Mouse (Mus musculus): ENCODE data around the gene Ptprj. TPM values are rescaled to one million over a fixed set of nuclear protein-coding genes. Genes with fewer than 3 reads are reported as not detected.

The Ptprj gene
- polyA plus RNA-seq, 1 experiment from 2014 or later, result 4.2 TPM

DNA sequence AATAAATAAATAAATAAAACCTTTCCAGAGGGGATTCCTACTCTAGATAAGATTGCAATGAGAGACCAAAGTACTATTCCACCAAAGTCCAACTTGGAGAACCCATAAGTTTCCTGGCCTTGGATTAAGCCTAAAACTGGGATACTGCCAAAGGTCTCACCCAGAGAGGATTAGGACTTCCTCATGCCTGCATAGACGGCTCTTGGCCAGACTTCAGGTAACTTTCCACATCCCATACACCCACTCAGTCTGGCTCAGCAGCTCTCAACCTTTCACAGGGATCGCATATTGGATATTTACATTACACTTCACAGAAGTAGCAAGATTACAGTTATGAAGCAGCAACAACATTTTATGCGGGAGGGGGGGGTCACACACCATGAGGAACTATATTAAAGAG lies 82.9 kb downstream of the Ptprj start:
- peak; percentile 83 for DNase-seq (ENCODE audit: low spot score)

DNA sequence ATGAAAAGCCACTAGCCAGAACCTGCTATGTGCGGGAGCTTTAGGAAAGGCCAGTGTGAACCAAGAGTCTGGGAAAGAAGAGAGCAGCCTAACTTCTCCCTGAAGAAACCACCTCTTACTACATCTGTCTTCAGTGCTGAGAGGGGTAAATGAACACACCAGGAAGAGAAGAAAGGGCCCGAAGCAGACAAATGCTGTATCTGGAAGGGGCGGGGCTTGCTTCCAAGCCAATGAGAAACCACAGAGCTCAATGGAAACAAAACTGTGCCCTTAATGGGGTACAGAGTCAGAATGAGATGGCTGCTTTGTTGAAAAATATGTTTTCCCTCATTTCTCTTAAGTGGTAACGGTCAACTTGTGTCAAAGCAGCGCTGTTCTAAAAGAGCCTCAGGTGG lies 83.8 kb downstream of the Ptprj start:
- Histone ChIP-seq H3K4me3 (ENCODE audit: low read depth, low read length) (no peak overlapping the region), H3K9me3 (ENCODE audit: low read length) (no peaks in the 10 kb centered on the region), H3K9ac (replicated peaks; ENCODE audit: low read depth) (no peak overlapping the region), H3K4me2 (replicated peaks; ENCODE audit: low read depth, low read length) (no peak overlapping the region), H3K27ac (ENCODE audit: low read length) (no peak overlapping the region), H3K36me3 (ENCODE audit: insufficient read depth, low read length) (no peaks in the 10 kb centered on the region), H3K4me1 (ENCODE audit: insufficient read depth, low read depth, low read length) (no peaks in the 10 kb centered on the region), H3K27me3 (replicated peaks; ENCODE audit: insufficient read depth, low read length) (no peaks in the 10 kb centered on the region)
- WGBS, result 77% methylated on average over 5 of the region's 5 CpGs
- TF ChIP-seq EP300 (IDR thresholded peaks at IDR 0.05), result no peak
- no peak for TF ChIP-seq CTCF (IDR thresholded peaks at IDR 0.05)
- DNase-seq (ENCODE audit: low spot score) (no peak), ATAC-seq (no peak)

More for the DNA sequence above, 82.9 kb downstream of the Ptprj start:
- Histone ChIP-seq H3K27ac (ENCODE audit: low read length) (no peak overlapping the region), H3K4me3 (ENCODE audit: low read depth, low read length) (no peak overlapping the region), H3K9ac (replicated peaks; ENCODE audit: low read depth) (no peak overlapping the region), H3K4me2 (replicated peaks; ENCODE audit: low read depth, low read length) (no peak overlapping the region), H3K9me3 (ENCODE audit: low read length) (no peaks in the 10 kb centered on the region), H3K36me3 (ENCODE audit: insufficient read depth, low read length) (no peaks in the 10 kb centered on the region), H3K27me3 (replicated peaks; ENCODE audit: insufficient read depth, low read length) (no peaks in the 10 kb centered on the region), H3K4me1 (ENCODE audit: insufficient read depth, low read depth, low read length) (no peaks in the 10 kb centered on the region)
- ATAC-seq, result peak; percentile 90
- TF ChIP-seq CTCF (IDR thresholded peaks at IDR 0.05), result no peak
- TF ChIP-seq EP300 (IDR thresholded peaks at IDR 0.05), result peak; percentile 61
- 38% methylated on average over 3 of the region's 3 CpGs for WGBS

DNA sequence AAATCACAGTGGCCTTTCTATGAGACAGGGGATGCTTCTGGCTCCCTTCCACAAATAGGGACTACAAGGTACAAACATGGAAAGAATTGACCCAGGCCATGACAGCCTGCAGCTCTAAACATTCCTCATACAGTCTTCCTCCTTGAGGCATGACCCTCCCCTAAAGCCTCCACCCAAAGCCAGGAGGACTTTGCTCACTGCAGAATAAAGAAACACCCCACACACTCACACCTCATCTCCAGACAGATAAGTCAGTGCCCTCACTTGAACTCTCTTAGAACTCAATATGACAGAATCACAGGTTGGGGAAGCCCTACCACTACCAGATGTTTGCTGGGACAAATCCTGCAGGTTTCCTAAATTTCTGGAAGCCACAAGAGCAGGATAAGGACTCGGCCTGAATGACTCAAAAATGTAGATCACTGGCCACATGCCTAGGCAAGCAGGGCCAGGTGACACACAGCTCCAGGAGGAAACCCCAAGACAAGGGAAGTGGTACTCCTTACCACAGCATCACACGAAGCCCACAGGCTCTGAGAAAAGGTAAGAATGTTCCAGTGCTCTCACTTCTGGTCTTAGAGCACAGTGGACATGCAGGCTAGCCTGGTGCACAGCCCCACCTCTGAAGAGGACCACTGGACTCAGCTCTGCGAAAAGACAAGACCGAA lies 84.3 kb downstream of the Ptprj start:
- Histone ChIP-seq H3K4me1 (ENCODE audit: insufficient read depth, low read depth, low read length) (no peaks in the 10 kb centered on the region), H3K27me3 (replicated peaks; ENCODE audit: insufficient read depth, low read length) (no peaks in the 10 kb centered on the region), H3K27ac (ENCODE audit: low read length) (no peak overlapping the region), H3K9me3 (ENCODE audit: low read length) (no peaks in the 10 kb centered on the region), H3K4me2 (replicated peaks; ENCODE audit: low read depth, low read length) (no peak overlapping the region), H3K9ac (replicated peaks; ENCODE audit: low read depth) (no peak overlapping the region), H3K36me3 (ENCODE audit: insufficient read depth, low read length) (no peaks in the 10 kb centered on the region), H3K4me3 (ENCODE audit: low read depth, low read length) (no peak overlapping the region)
- DNase-seq (ENCODE audit: low spot score), result no peak
- no peak for TF ChIP-seq CTCF (IDR thresholded peaks at IDR 0.05)
- 75% methylated on average over 4 of the region's 4 CpGs for WGBS
- ATAC-seq, result no peak

DNA sequence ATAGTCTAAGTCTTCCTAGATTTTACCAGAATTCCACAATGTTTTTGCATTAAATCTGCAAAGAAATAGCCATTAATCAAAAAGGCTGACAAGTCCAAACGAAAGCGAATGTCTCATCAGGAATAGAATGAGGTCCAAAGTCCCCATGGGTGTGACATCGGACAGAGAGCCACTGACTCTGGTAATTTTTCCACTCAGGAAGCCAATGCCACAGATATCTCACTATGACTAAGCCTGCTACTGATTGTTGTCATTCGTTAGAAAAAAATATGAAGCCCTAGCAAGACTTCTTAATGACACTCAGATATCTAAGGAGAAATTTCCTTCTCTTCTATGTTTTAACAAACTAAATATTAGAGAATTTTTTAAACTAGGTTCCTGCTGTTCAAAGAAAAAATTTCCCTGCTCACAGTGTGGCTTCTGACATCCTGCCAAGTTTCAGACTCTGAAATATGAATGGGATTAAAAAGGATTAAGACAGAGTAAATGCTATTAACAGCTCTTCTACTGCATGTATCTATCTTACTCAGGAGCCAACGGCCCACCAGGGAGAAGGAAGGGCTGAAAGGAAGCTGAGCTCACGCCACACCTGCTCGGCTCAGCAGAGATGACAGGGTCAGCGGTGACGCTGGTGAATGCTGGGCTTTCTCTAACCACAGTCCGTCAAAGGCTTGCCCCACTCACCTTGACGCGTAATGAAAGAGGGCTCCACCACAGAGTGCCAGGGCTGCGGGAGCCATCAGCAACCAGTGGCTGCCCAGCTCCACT lies 90.0 kb downstream of the Ptprj start:
- H3K4me1 ChIP-seq (ENCODE audit: insufficient read depth, low read depth, low read length), result peaks cover 4% of the 10 kb centered on the region; the same call in 1 of the 2 replicates
- no peak overlapping the region for H3K4me2 ChIP-seq (replicated peaks; ENCODE audit: low read depth, low read length)
- H3K36me3 ChIP-seq (ENCODE audit: insufficient read depth, low read length), result no peaks in the 10 kb centered on the region
- no peaks in the 10 kb centered on the region for H3K27me3 ChIP-seq (replicated peaks; ENCODE audit: insufficient read depth, low read length)
- TF ChIP-seq EP300 (IDR thresholded peaks at IDR 0.05), result no peak
- TF ChIP-seq CTCF (IDR thresholded peaks at IDR 0.05), result no peak
- H3K4me3 ChIP-seq (ENCODE audit: low read depth, low read length), result no peak overlapping the region
- WGBS, result 25% methylated on average over 13 of the region's 13 CpGs
- H3K9ac ChIP-seq (replicated peaks; ENCODE audit: low read depth), result no peak overlapping the region
- no peak overlapping the region for H3K27ac ChIP-seq (ENCODE audit: low read length)
- ATAC-seq (no peak), DNase-seq (ENCODE audit: low spot score) (no peak)
- H3K9me3 ChIP-seq (ENCODE audit: low read length), result no peaks in the 10 kb centered on the region

DNA sequence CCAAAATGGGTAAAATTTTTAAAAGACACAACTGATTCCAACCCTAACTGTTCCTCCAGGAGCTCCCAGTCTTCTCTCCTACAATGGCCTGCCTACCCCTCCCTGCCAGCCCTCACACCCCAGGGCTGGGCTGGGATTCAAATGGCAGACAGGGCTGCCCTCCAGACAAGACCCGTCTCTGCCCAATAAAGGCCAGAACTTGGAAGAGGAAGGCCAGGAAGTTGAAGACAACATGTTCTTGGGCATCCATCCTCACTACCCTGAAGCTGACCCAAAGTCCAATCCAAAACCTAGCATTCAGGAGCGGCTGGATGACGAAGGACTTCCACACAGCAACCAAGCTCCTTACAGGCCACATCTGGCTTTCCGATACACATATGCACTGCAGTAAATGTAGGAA lies 90.6 kb downstream of the Ptprj start:
- no peak for TF ChIP-seq EP300 (IDR thresholded peaks at IDR 0.05)
- TF ChIP-seq CTCF (IDR thresholded peaks at IDR 0.05), result no peak
- no peak overlapping the region for H3K9ac ChIP-seq (replicated peaks; ENCODE audit: low read depth)
- H3K27me3 ChIP-seq (replicated peaks; ENCODE audit: insufficient read depth, low read length), result no peaks in the 10 kb centered on the region
- H3K9me3 ChIP-seq (ENCODE audit: low read length), result no peaks in the 10 kb centered on the region
- WGBS, result 83% methylated on average over 4 of the region's 4 CpGs
- no peaks in the 10 kb centered on the region for H3K36me3 ChIP-seq (ENCODE audit: insufficient read depth, low read length)
- DNase-seq (ENCODE audit: low spot score) (no peak), ATAC-seq (no peak)
- no peak overlapping the region for H3K4me3 ChIP-seq (ENCODE audit: low read depth, low read length)
- H3K4me1 ChIP-seq (ENCODE audit: insufficient read depth, low read depth, low read length), result peaks cover 4% of the 10 kb centered on the region; the same call in 1 of the 2 replicates
- no peak overlapping the region for H3K4me2 ChIP-seq (replicated peaks; ENCODE audit: low read depth, low read length)
- H3K27ac ChIP-seq (ENCODE audit: low read length), result no peak overlapping the region

DNA sequence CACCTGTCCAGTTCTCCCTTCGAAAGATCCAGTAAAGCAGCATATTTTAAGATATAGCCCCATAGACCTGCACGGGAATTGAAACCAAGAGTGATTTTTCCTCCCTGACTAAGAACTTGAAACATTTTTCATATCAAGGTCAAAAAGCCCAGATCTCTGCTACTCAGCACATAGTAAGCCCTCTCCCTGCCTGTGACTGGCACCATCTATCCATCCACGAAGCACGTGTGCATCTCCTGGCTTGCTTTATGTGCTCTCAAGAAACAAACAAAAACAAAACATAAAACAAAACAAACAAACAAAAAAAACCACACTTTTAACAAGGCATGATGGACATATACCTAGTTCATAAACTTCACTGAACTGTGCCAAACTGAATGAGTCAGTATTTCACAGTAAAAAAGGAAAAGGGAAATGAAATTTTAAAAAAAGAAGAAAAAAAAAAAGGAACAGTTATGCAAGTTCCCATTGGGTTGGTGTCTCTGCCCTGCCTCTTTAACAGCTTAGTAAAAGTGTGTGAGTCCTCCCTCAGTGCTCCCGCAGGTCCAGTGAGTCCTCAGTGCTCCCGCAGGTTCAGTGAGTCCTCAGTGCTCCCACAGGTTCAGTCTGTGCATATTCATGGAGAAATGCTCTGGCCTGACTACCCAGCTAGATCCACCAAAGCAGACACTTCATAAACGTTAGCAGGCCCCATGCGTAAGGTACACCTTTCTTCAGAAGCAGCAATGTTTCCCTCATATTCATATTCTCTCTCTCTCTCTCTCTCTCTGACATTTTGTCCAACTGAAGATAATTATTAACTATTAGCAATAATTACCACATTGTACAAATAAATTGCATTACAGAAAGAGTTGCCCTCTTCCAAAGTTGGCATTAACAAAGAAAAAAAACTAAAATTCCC lies 91.5 kb downstream of the Ptprj start:
- no peak overlapping the region for H3K9ac ChIP-seq (replicated peaks; ENCODE audit: low read depth)
- H3K4me3 ChIP-seq (ENCODE audit: low read depth, low read length), result no peak overlapping the region
- TF ChIP-seq CTCF (IDR thresholded peaks at IDR 0.05) (no peak), EP300 (IDR thresholded peaks at IDR 0.05) (no peak)
- no peaks in the 10 kb centered on the region for H3K9me3 ChIP-seq (ENCODE audit: low read length)
- no peaks in the 10 kb centered on the region for H3K36me3 ChIP-seq (ENCODE audit: insufficient read depth, low read length)
- H3K27ac ChIP-seq (ENCODE audit: low read length), result no peak overlapping the region
- DNase-seq (ENCODE audit: low spot score) (no peak), ATAC-seq (no peak)
- no peaks in the 10 kb centered on the region for H3K27me3 ChIP-seq (replicated peaks; ENCODE audit: insufficient read depth, low read length)
- H3K4me1 ChIP-seq (ENCODE audit: insufficient read depth, low read depth, low read length), result peaks cover 4% of the 10 kb centered on the region; the same call in 1 of the 2 replicates
- WGBS, result 85% methylated on average over 8 of the region's 8 CpGs
- H3K4me2 ChIP-seq (replicated peaks; ENCODE audit: low read depth, low read length), result no peak overlapping the region

Data from lung, postnatal 0 days (tissue).